Mouse (Mus musculus): Measurements from ENCODE around the gene Mast3.

- TF ChIP-seq CTCF (IDR thresholded peaks at IDR 0.05; ENCODE audit: extremely low read depth, insufficient read length, insufficient replicate concordance, low read depth, low read length) (no peak), POLR2A (IDR thresholded peaks at IDR 0.05; ENCODE audit: low read depth, low read length) (no peak)
These were observed 49.0 kb upstream of the Mast3 start for GRCm38 (mm10) chr8:70853863-70854262.

Measured in small intestine, adult 2 months (tissue).